Mouse (Mus musculus): Measurements from ENCODE around the gene Clec2i. TPM values are rescaled to one million over a fixed set of nuclear protein-coding genes. Genes with fewer than 3 reads are reported as not detected.
"Not testable (repeated sequence)": the region's sequence is repeated elsewhere in the genome, so short reads cannot be mapped to it uniquely, and the experiment has no call there.

The Clec2i gene
- polyA plus RNA-seq, 1 experiment from 2014 or later, result 1.2 TPM

DNA sequence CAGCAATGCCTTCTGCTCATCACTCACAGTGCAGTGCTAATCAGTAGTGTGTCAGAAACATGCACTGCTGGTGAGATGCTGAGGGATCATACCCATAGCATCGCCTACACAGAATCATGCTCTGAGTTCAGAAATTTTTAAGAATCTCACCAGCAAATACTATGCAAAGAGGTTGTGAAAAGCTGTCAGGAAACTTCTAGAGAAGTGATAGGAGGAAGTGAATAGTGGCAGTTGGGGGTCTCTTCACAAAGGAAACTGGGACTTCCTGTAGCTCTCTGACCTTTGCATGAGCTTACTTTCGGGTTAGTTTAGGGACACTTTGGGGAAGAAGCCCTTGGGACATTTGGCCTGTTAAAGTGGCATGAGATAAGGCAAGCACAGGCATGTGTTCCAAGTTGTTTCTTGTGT is 3.6 kb downstream of the Clec2i start, which contains the start of gene BC035044:
Gene BC035044 (minus strand): TSS at position 179 of the 408 bp plus-strand sequence.
- Histone ChIP-seq H3K27ac (ENCODE audit: low read length) (no peak within 1 kb of the TSS), H3K36me3 (ENCODE audit: control insufficient read depth, insufficient read depth) (no peaks in the 10 kb centered on the region), H3K27me3 (ENCODE audit: control insufficient read depth, insufficient read depth, low read length) (no peaks in the 10 kb centered on the region), H3K9me3 (replicated peaks; ENCODE audit: control insufficient read depth, low read length) (no peaks in the 10 kb centered on the region; the same call in 1 of the 2 replicates), H3K9ac (ENCODE audit: low read length) (no peak within 1 kb of the TSS), H3K4me1 (ENCODE audit: control insufficient read depth, insufficient read depth, low read length) (no peaks in the 10 kb centered on the region), H3K4me3 (ENCODE audit: low read length) (peak within 1 kb of the TSS; percentile 21), H3K4me2 (ENCODE audit: low read depth, low read length) (no peak within 1 kb of the TSS)
- 45% methylated on average over 2 of the region's 2 CpGs for WGBS
- ATAC-seq (replicated peaks; ENCODE audit: extremely low read depth, insufficient read depth, low FRiP score), result no peak; the same call in 1 of the 2 replicates

GRCm38 (mm10) chr6:128895404-128896001 is 8.1 kb downstream of the Clec2i start:
- 73% methylated on average over 3 of the region's 3 CpGs for WGBS
- no peak overlapping the region for H3K9ac ChIP-seq (ENCODE audit: low read length)

GRCm38 (mm10) chr6:128900044-128900443 is 12.7 kb downstream of the Clec2i start:
- no peaks in the 10 kb centered on the region for H3K36me3 ChIP-seq (ENCODE audit: control insufficient read depth, insufficient read depth)
- H3K9ac ChIP-seq (ENCODE audit: low read length), result no peak overlapping the region
- no peak overlapping the region for H3K4me3 ChIP-seq (ENCODE audit: low read length)
- no peaks in the 10 kb centered on the region for H3K4me1 ChIP-seq (ENCODE audit: control insufficient read depth, insufficient read depth, low read length)
- WGBS, result 73% methylated on average over 2 of the region's 2 CpGs
- H3K4me2 ChIP-seq (ENCODE audit: low read depth, low read length), result no peak overlapping the region
- no peaks in the 10 kb centered on the region for H3K27me3 ChIP-seq (ENCODE audit: control insufficient read depth, insufficient read depth, low read length)
- H3K9me3 ChIP-seq (replicated peaks; ENCODE audit: control insufficient read depth, low read length), result 0 out of 2 replicates have a peak, but pooled peaks cover 2% of the 10 kb centered on the region
- no peak for ATAC-seq (replicated peaks; ENCODE audit: extremely low read depth, insufficient read depth, low FRiP score)
- no peak overlapping the region for H3K27ac ChIP-seq (ENCODE audit: low read length)

More at GRCm38 (mm10) chr6:128895404-128896001, 8.1 kb downstream of the Clec2i start:
- no peak overlapping the region for H3K4me3 ChIP-seq (ENCODE audit: low read length)
- H3K27me3 ChIP-seq (ENCODE audit: control insufficient read depth, insufficient read depth, low read length), result no peaks in the 10 kb centered on the region
- H3K4me2 ChIP-seq (ENCODE audit: low read depth, low read length), result no peak overlapping the region
- no peak for ATAC-seq (replicated peaks; ENCODE audit: extremely low read depth, insufficient read depth, low FRiP score)
- no peaks in the 10 kb centered on the region for H3K9me3 ChIP-seq (replicated peaks; ENCODE audit: control insufficient read depth, low read length)
- no peaks in the 10 kb centered on the region for H3K4me1 ChIP-seq (ENCODE audit: control insufficient read depth, insufficient read depth, low read length)
- H3K36me3 ChIP-seq (ENCODE audit: control insufficient read depth, insufficient read depth), result no peaks in the 10 kb centered on the region
- H3K27ac ChIP-seq (ENCODE audit: low read length), result no peak overlapping the region

DNA sequence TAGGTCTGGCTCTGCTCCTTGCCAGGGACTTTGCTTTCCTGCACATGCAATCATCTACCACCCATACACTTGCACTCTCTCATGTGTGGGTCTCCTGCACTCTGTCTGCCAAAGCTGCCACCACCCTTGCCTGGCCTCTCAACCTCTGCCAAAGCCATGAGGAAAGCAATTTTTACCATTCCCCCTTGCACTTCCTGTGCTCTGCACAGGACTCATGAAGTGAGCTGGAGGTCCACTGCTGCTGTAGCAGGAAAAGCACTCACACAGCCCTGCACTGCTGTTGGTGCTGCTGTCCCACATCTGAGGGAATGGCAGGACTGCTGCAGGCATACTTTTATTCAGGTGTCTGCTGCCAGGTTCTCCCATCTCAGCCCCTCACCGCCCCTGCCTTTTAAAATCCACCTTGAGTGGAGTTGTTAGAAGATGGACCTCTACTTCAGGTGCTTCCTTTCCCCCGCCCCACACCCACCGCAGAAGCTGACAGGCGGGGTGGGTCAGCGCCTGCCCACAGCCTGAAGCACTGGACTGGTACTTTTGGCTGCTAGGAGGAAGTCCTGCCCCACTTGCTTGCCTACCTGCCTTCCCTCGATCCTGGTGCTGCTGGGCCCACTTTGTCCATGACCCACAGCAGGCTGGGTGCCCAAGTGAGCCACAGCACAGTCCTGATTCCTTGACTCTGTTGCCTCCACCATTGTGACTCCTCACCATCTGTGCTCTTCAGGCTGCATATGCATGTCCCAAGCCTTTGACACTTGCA is 13.6 kb downstream of the Clec2i start:
- not testable (repeated sequence) for H3K27ac ChIP-seq (ENCODE audit: low read length); ATAC-seq (replicated peaks; ENCODE audit: extremely low read depth, insufficient read depth, low FRiP score); H3K4me2 ChIP-seq (ENCODE audit: low read depth, low read length); H3K27me3 ChIP-seq (ENCODE audit: control insufficient read depth, insufficient read depth, low read length); H3K4me1 ChIP-seq (ENCODE audit: control insufficient read depth, insufficient read depth, low read length); H3K9me3 ChIP-seq (replicated peaks; ENCODE audit: control insufficient read depth, low read length); H3K4me3 ChIP-seq (ENCODE audit: low read length); H3K36me3 ChIP-seq (ENCODE audit: control insufficient read depth, insufficient read depth); H3K9ac ChIP-seq (ENCODE audit: low read length)
- 85% methylated on average over 6 of the region's 6 CpGs for WGBS

GRCm38 (mm10) chr6:128913598-128914254 is 26.3 kb downstream of the Clec2i start:
- H3K27me3 ChIP-seq (ENCODE audit: control insufficient read depth, insufficient read depth, low read length), result no peaks in the 10 kb centered on the region
- ATAC-seq (replicated peaks; ENCODE audit: extremely low read depth, insufficient read depth, low FRiP score), result no peak
- no peaks in the 10 kb centered on the region for H3K4me1 ChIP-seq (ENCODE audit: control insufficient read depth, insufficient read depth, low read length)
- H3K9me3 ChIP-seq (replicated peaks; ENCODE audit: control insufficient read depth, low read length), result no peaks in the 10 kb centered on the region
- 70% methylated on average over 2 of the region's 2 CpGs for WGBS
- no peak overlapping the region for H3K4me2 ChIP-seq (ENCODE audit: low read depth, low read length)
- H3K4me3 ChIP-seq (ENCODE audit: low read length), result no peak overlapping the region
- H3K27ac ChIP-seq (ENCODE audit: low read length), result no peak overlapping the region
- no peaks in the 10 kb centered on the region for H3K36me3 ChIP-seq (ENCODE audit: control insufficient read depth, insufficient read depth)
- no peak overlapping the region for H3K9ac ChIP-seq (ENCODE audit: low read length)

DNA sequence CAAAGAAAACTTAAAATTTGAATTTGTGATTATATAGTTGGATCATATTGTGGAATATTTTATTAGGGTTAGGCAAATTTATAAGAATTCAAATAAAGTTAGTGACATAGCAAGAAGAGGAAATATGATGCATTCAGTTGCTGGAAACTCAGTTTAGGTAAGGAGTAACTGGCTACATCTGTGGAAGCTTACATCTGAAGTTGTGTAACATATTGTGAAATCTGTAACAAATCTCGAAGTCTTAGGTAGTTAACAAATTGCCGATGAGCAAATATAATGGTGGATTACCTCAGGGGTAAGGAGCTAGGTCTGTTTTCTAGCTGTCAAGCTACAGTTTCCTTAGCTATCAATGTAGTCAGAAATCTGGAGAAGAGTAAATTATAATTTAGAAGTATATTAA is 29.9 kb downstream of the Clec2i start:
- no peak overlapping the region for H3K9ac ChIP-seq (ENCODE audit: low read length)
- no peaks in the 10 kb centered on the region for H3K27me3 ChIP-seq (ENCODE audit: control insufficient read depth, insufficient read depth, low read length)
- H3K4me3 ChIP-seq (ENCODE audit: low read length), result no peak overlapping the region
- no peaks in the 10 kb centered on the region for H3K36me3 ChIP-seq (ENCODE audit: control insufficient read depth, insufficient read depth)
- H3K4me2 ChIP-seq (ENCODE audit: low read depth, low read length), result no peak overlapping the region
- no peaks in the 10 kb centered on the region for H3K9me3 ChIP-seq (replicated peaks; ENCODE audit: control insufficient read depth, low read length)
- 80% methylated on average over 2 of the region's 2 CpGs for WGBS
- H3K4me1 ChIP-seq (ENCODE audit: control insufficient read depth, insufficient read depth, low read length), result no peaks in the 10 kb centered on the region
- H3K27ac ChIP-seq (ENCODE audit: low read length), result no peak overlapping the region
- no peak for ATAC-seq (replicated peaks; ENCODE audit: extremely low read depth, insufficient read depth, low FRiP score)

GRCm38 (mm10) chr6:128933050-128933449 is 45.7 kb downstream of the Clec2i start:
- no peak overlapping the region for H3K9ac ChIP-seq (ENCODE audit: low read length)
- no peaks in the 10 kb centered on the region for H3K9me3 ChIP-seq (replicated peaks; ENCODE audit: control insufficient read depth, low read length)
- no peaks in the 10 kb centered on the region for H3K36me3 ChIP-seq (ENCODE audit: control insufficient read depth, insufficient read depth)
- no peak overlapping the region for H3K4me2 ChIP-seq (ENCODE audit: low read depth, low read length)
- H3K27ac ChIP-seq (ENCODE audit: low read length), result no peak overlapping the region
- H3K4me1 ChIP-seq (ENCODE audit: control insufficient read depth, insufficient read depth, low read length), result no peaks in the 10 kb centered on the region
- no peak for ATAC-seq (replicated peaks; ENCODE audit: extremely low read depth, insufficient read depth, low FRiP score)
- 73% methylated on average over 2 of the region's 2 CpGs for WGBS
- no peaks in the 10 kb centered on the region for H3K27me3 ChIP-seq (ENCODE audit: control insufficient read depth, insufficient read depth, low read length)
- no peak overlapping the region for H3K4me3 ChIP-seq (ENCODE audit: low read length)

DNA sequence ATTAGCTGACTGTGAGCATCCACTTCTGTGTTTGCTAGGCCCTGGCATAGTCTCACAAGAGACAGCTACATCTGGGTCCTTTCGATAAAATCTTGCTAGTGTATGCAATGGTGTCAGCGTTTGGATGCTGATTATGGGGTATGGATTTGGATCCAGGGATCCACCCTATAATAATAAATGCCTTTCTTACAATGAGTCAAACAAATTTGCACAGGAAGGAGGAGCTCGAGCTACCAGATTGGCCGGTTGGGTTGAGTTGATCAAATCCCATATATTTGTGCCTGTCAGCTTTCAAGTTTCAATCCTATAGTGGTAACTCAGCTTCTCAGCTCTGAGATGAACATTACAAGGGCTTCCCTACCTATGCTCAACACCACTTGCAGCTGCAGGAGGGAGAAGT is 46.7 kb downstream of the Clec2i start, which contains the start of gene Clec2g:
Gene Clec2g (plus strand): TSS at position 301 of the 400 bp plus-strand sequence.
- WGBS, result 83% methylated on average over 4 of the region's 4 CpGs
- not testable (repeated sequence) for H3K9ac ChIP-seq (ENCODE audit: low read length); H3K4me2 ChIP-seq (ENCODE audit: low read depth, low read length); H3K27me3 ChIP-seq (ENCODE audit: control insufficient read depth, insufficient read depth, low read length); H3K9me3 ChIP-seq (replicated peaks; ENCODE audit: control insufficient read depth, low read length); H3K36me3 ChIP-seq (ENCODE audit: control insufficient read depth, insufficient read depth); H3K4me3 ChIP-seq (ENCODE audit: low read length); H3K4me1 ChIP-seq (ENCODE audit: control insufficient read depth, insufficient read depth, low read length); H3K27ac ChIP-seq (ENCODE audit: low read length); ATAC-seq (replicated peaks; ENCODE audit: extremely low read depth, insufficient read depth, low FRiP score)

Measured in heart, embryonic 16.5 days (tissue).